Mouse (Mus musculus): ENCODE results near the gene Wfs1. TPM values are rescaled to one million over a fixed set of nuclear protein-coding genes. Genes with fewer than 3 reads are reported as not detected.

The Wfs1 gene
- 13.3 and 13.6 TPM in 2 replicates for polyA plus RNA-seq (2014; fragmentation: Nextera tagmentation; extraction: Ambion mirVana)

GRCm38 (mm10) chr5:36988781-36989624 is at the start of gene Wfs1:
Gene Wfs1, minus strand, starts transcription at chr5:36989205.
- Histone ChIP-seq H3K27me3 (replicated peaks; ENCODE audit: control insufficient read depth, insufficient read depth, low read length) (no peaks in the 10 kb centered on the region), H3K36me3 (ENCODE audit: control insufficient read depth, insufficient read depth, low read length) (no peaks in the 10 kb centered on the region), H3K9me3 (ENCODE audit: control insufficient read depth, low read length) (no peaks in the 10 kb centered on the region), H3K27ac (ENCODE audit: low read depth) (peak within 1 kb of the TSS; percentile 73; the same call in 1 of the 2 replicates), H3K9ac (ENCODE audit: low read length) (peak within 1 kb of the TSS; percentile 48), H3K4me2 (ENCODE audit: low read length) (peak within 1 kb of the TSS; percentile 73), H3K4me3 (ENCODE audit: low read depth, low read length) (peak within 1 kb of the TSS; percentile 52), H3K4me1 (replicated peaks; ENCODE audit: control insufficient read depth, insufficient read depth, low read length) (no peaks in the 10 kb centered on the region)
- DNase-seq (ENCODE audit: low spot score) (peak; percentile 93), ATAC-seq (replicated peaks; ENCODE audit: low FRiP score, low TSS enrichment, low read depth) (peak; percentile 99)
- WGBS, result under 1% methylated on average over 57 of the region's 60 CpGs

GRCm38 (mm10) chr5:37036884-37037283 is 47.9 kb upstream of the Wfs1 start:
- H3K9ac ChIP-seq (ENCODE audit: low read length), result no peak overlapping the region
- H3K36me3 ChIP-seq (ENCODE audit: control insufficient read depth, insufficient read depth, low read length), result no peaks in the 10 kb centered on the region
- WGBS, result 66% methylated on average over 3 of the region's 3 CpGs
- H3K9me3 ChIP-seq (ENCODE audit: control insufficient read depth, low read length), result no peaks in the 10 kb centered on the region
- peaks cover 6% of the 10 kb centered on the region for H3K27me3 ChIP-seq (replicated peaks; ENCODE audit: control insufficient read depth, insufficient read depth, low read length)
- no peak overlapping the region for H3K4me2 ChIP-seq (ENCODE audit: low read length)
- DNase-seq (ENCODE audit: low spot score) (no peak), ATAC-seq (replicated peaks; ENCODE audit: low FRiP score, low TSS enrichment, low read depth) (no peak)
- no peak overlapping the region for H3K27ac ChIP-seq (ENCODE audit: low read depth)
- H3K4me3 ChIP-seq (ENCODE audit: low read depth, low read length), result no peak overlapping the region
- H3K4me1 ChIP-seq (replicated peaks; ENCODE audit: control insufficient read depth, insufficient read depth, low read length), result no peaks in the 10 kb centered on the region

- H3K4me2 ChIP-seq (ENCODE audit: low read length), result no peak overlapping the region
- H3K36me3 ChIP-seq (ENCODE audit: control insufficient read depth, insufficient read depth, low read length), result no peaks in the 10 kb centered on the region
- no peak overlapping the region for H3K9ac ChIP-seq (ENCODE audit: low read length)
- ATAC-seq (replicated peaks; ENCODE audit: low FRiP score, low TSS enrichment, low read depth), result no peak
- H3K4me3 ChIP-seq (ENCODE audit: low read depth, low read length), result no peak overlapping the region
- H3K9me3 ChIP-seq (ENCODE audit: control insufficient read depth, low read length), result no peaks in the 10 kb centered on the region
- 79% methylated on average over 6 of the region's 6 CpGs for WGBS
- DNase-seq (ENCODE audit: low spot score), result no peak
- peaks cover 10% of the 10 kb centered on the region for H3K27me3 ChIP-seq (replicated peaks; ENCODE audit: control insufficient read depth, insufficient read depth, low read length)
- H3K4me1 ChIP-seq (replicated peaks; ENCODE audit: control insufficient read depth, insufficient read depth, low read length), result no peaks in the 10 kb centered on the region
- no peak overlapping the region for H3K27ac ChIP-seq (ENCODE audit: low read depth)
Measured at GRCm38 (mm10) chr5:37035896-37036295, 46.9 kb upstream of the Wfs1 start.

GRCm38 (mm10) chr5:37035192-37035591 is 46.2 kb upstream of the Wfs1 start:
- H3K27ac ChIP-seq (ENCODE audit: low read depth), result no peak overlapping the region
- H3K36me3 ChIP-seq (ENCODE audit: control insufficient read depth, insufficient read depth, low read length), result no peaks in the 10 kb centered on the region
- no peak overlapping the region for H3K4me2 ChIP-seq (ENCODE audit: low read length)
- DNase-seq (ENCODE audit: low spot score) (no peak), ATAC-seq (replicated peaks; ENCODE audit: low FRiP score, low TSS enrichment, low read depth) (no peak)
- WGBS, result 75% methylated on average over 6 of the region's 6 CpGs
- peaks cover 17% of the 10 kb centered on the region for H3K27me3 ChIP-seq (replicated peaks; ENCODE audit: control insufficient read depth, insufficient read depth, low read length)
- H3K9me3 ChIP-seq (ENCODE audit: control insufficient read depth, low read length), result no peaks in the 10 kb centered on the region
- H3K4me3 ChIP-seq (ENCODE audit: low read depth, low read length), result no peak overlapping the region
- no peak overlapping the region for H3K9ac ChIP-seq (ENCODE audit: low read length)
- no peaks in the 10 kb centered on the region for H3K4me1 ChIP-seq (replicated peaks; ENCODE audit: control insufficient read depth, insufficient read depth, low read length)

DNA sequence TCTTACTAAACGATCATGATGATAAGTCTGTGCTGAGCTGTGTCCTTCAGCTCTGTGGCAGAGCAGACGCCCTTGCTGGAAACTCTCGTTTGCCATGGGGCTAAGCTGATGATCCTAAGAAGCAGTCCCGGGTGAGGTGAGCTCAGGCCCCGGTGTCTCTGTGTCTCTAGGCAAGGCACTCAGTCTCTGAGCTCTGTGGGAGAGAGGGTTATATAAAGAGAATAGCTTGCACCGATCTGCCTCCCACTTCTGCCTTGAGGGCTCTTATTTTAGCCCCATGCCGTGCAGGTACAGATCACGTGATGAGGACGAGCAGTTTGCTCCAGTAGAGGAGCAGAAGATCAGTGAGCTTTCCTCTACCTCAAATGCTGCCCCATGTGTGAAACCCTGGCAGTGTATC is 41.7 kb upstream of the Wfs1 start:
- ATAC-seq (replicated peaks; ENCODE audit: low FRiP score, low TSS enrichment, low read depth) (no peak), DNase-seq (ENCODE audit: low spot score) (no peak)
- Histone ChIP-seq H3K4me1 (replicated peaks; ENCODE audit: control insufficient read depth, insufficient read depth, low read length) (peaks cover 9% of the 10 kb centered on the region; the same call in 1 of the 2 replicates), H3K9ac (ENCODE audit: low read length) (no peak overlapping the region), H3K9me3 (ENCODE audit: control insufficient read depth, low read length) (no peaks in the 10 kb centered on the region), H3K27ac (ENCODE audit: low read depth) (no peak overlapping the region), H3K4me3 (ENCODE audit: low read depth, low read length) (no peak overlapping the region), H3K27me3 (replicated peaks; ENCODE audit: control insufficient read depth, insufficient read depth, low read length) (peaks cover 60% of the 10 kb centered on the region), H3K36me3 (ENCODE audit: control insufficient read depth, insufficient read depth, low read length) (no peaks in the 10 kb centered on the region), H3K4me2 (ENCODE audit: low read length) (no peak overlapping the region)
- WGBS, result 42% methylated on average over 9 of the region's 9 CpGs

GRCm38 (mm10) chr5:37029326-37029905 is 40.4 kb upstream of the Wfs1 start:
- no peak for DNase-seq (ENCODE audit: low spot score)
- H3K9me3 ChIP-seq (ENCODE audit: control insufficient read depth, low read length), result no peaks in the 10 kb centered on the region
- peaks cover 64% of the 10 kb centered on the region for H3K27me3 ChIP-seq (replicated peaks; ENCODE audit: control insufficient read depth, insufficient read depth, low read length)
- WGBS, result 2% methylated on average over 17 of the region's 17 CpGs
- H3K27ac ChIP-seq (ENCODE audit: low read depth), result no peak overlapping the region
- peaks cover 9% of the 10 kb centered on the region; the same call in 1 of the 2 replicates for H3K4me1 ChIP-seq (replicated peaks; ENCODE audit: control insufficient read depth, insufficient read depth, low read length)
- ATAC-seq (replicated peaks; ENCODE audit: low FRiP score, low TSS enrichment, low read depth), result peak; percentile 40
- no peak overlapping the region for H3K9ac ChIP-seq (ENCODE audit: low read length)
- no peaks in the 10 kb centered on the region for H3K36me3 ChIP-seq (ENCODE audit: control insufficient read depth, insufficient read depth, low read length)
- peak overlapping the region; percentile 100 for H3K4me2 ChIP-seq (ENCODE audit: low read length)
- peak overlapping the region; percentile 51 for H3K4me3 ChIP-seq (ENCODE audit: low read depth, low read length)

GRCm38 (mm10) chr5:37028486-37029311 is 39.7 kb upstream of the Wfs1 start:
- Histone ChIP-seq H3K27me3 (replicated peaks; ENCODE audit: control insufficient read depth, insufficient read depth, low read length) (peaks cover 71% of the 10 kb centered on the region), H3K9ac (ENCODE audit: low read length) (no peak overlapping the region), H3K36me3 (ENCODE audit: control insufficient read depth, insufficient read depth, low read length) (no peaks in the 10 kb centered on the region), H3K4me1 (replicated peaks; ENCODE audit: control insufficient read depth, insufficient read depth, low read length) (peaks cover 9% of the 10 kb centered on the region; the same call in 1 of the 2 replicates), H3K9me3 (ENCODE audit: control insufficient read depth, low read length) (no peaks in the 10 kb centered on the region), H3K4me2 (ENCODE audit: low read length) (peak overlapping the region; percentile 100), H3K27ac (ENCODE audit: low read depth) (no peak overlapping the region), H3K4me3 (ENCODE audit: low read depth, low read length) (peak overlapping the region; percentile 51)
- under 1% methylated on average over 68 of the region's 72 CpGs for WGBS
- DNase-seq (ENCODE audit: low spot score) (peak; percentile 64), ATAC-seq (replicated peaks; ENCODE audit: low FRiP score, low TSS enrichment, low read depth) (peak; percentile 73)

DNA sequence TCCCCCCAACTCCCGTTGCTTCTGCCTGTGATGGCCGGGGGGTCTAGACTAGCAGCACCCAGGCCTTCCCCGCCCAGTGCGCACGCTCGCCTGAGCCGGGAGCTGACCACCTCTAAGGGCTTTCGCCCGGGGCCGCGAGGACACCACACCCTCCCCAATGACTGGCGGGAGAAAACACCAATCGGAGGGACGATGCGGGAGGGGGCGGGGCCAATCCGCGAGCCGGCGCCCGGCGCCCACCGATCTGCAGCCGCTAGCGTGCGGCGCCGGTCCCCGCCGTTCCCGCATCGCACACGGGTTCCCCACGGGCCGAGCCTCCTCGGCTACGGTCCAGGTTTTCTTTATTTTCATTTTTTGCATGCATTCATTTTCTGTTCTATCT is 39.1 kb upstream of the Wfs1 start:
- DNase-seq (ENCODE audit: low spot score) (peak; percentile 92), ATAC-seq (replicated peaks; ENCODE audit: low FRiP score, low TSS enrichment, low read depth) (peak; percentile 65)
- Histone ChIP-seq H3K36me3 (ENCODE audit: control insufficient read depth, insufficient read depth, low read length) (no peaks in the 10 kb centered on the region), H3K9ac (ENCODE audit: low read length) (no peak overlapping the region), H3K4me1 (replicated peaks; ENCODE audit: control insufficient read depth, insufficient read depth, low read length) (peaks cover 9% of the 10 kb centered on the region; the same call in 1 of the 2 replicates), H3K4me3 (ENCODE audit: low read depth, low read length) (peak overlapping the region; percentile 51), H3K27me3 (replicated peaks; ENCODE audit: control insufficient read depth, insufficient read depth, low read length) (peaks cover 73% of the 10 kb centered on the region), H3K4me2 (ENCODE audit: low read length) (peak overlapping the region; percentile 100), H3K27ac (ENCODE audit: low read depth) (no peak overlapping the region), H3K9me3 (ENCODE audit: control insufficient read depth, low read length) (no peaks in the 10 kb centered on the region)
- WGBS, result under 1% methylated on average over 34 of the region's 37 CpGs

All from intestine, embryonic 14.5 days (tissue).